Mouse (Mus musculus): ENCODE data around the gene Cyp4v3. TPM values are rescaled to one million over a fixed set of nuclear protein-coding genes. Genes with fewer than 3 reads are reported as not detected.

Cyp4v3 gene
- polyA plus RNA-seq, 1 experiment from 2014 or later, result 13.2 TPM

- no peaks in the 10 kb centered on the region for H3K27me3 ChIP-seq (replicated peaks; ENCODE audit: insufficient read depth, low read length)
- no peak overlapping the region for H3K27ac ChIP-seq (ENCODE audit: low read length)
- no peaks in the 10 kb centered on the region for H3K36me3 ChIP-seq (ENCODE audit: insufficient read depth, low read length)
- TF ChIP-seq EP300 (IDR thresholded peaks at IDR 0.05), result no peak
- TF ChIP-seq CTCF (IDR thresholded peaks at IDR 0.05), result no peak
- ATAC-seq, result no peak
- H3K9ac ChIP-seq (replicated peaks; ENCODE audit: low read depth), result no peak overlapping the region
- 41% methylated on average over 1 of the region's 1 CpGs for WGBS
- H3K4me2 ChIP-seq (replicated peaks; ENCODE audit: low read depth, low read length), result no peak overlapping the region
- no peaks in the 10 kb centered on the region for H3K9me3 ChIP-seq (ENCODE audit: low read length)
- H3K4me3 ChIP-seq (ENCODE audit: low read depth, low read length), result no peak overlapping the region
- DNase-seq (ENCODE audit: low spot score), result no peak
- no peaks in the 10 kb centered on the region for H3K4me1 ChIP-seq (ENCODE audit: insufficient read depth, low read depth, low read length)
Observed at GRCm38 (mm10) chr8:45363220-45363619, 30.2 kb upstream of the Cyp4v3 start.

GRCm38 (mm10) chr8:45362323-45362722 lies 29.3 kb upstream of the Cyp4v3 start:
- H3K4me2 ChIP-seq (replicated peaks; ENCODE audit: low read depth, low read length), result no peak overlapping the region
- no peak overlapping the region for H3K27ac ChIP-seq (ENCODE audit: low read length)
- H3K9ac ChIP-seq (replicated peaks; ENCODE audit: low read depth), result no peak overlapping the region
- H3K4me1 ChIP-seq (ENCODE audit: insufficient read depth, low read depth, low read length), result no peaks in the 10 kb centered on the region
- TF ChIP-seq EP300 (IDR thresholded peaks at IDR 0.05) (no peak), CTCF (IDR thresholded peaks at IDR 0.05) (peak; percentile 50)
- H3K4me3 ChIP-seq (ENCODE audit: low read depth, low read length), result no peak overlapping the region
- ATAC-seq, result no peak
- no peaks in the 10 kb centered on the region for H3K36me3 ChIP-seq (ENCODE audit: insufficient read depth, low read length)
- no peaks in the 10 kb centered on the region for H3K9me3 ChIP-seq (ENCODE audit: low read length)
- DNase-seq (ENCODE audit: low spot score), result peak; percentile 16
- no peaks in the 10 kb centered on the region for H3K27me3 ChIP-seq (replicated peaks; ENCODE audit: insufficient read depth, low read length)
- WGBS, result 61% methylated on average over 6 of the region's 6 CpGs

DNA sequence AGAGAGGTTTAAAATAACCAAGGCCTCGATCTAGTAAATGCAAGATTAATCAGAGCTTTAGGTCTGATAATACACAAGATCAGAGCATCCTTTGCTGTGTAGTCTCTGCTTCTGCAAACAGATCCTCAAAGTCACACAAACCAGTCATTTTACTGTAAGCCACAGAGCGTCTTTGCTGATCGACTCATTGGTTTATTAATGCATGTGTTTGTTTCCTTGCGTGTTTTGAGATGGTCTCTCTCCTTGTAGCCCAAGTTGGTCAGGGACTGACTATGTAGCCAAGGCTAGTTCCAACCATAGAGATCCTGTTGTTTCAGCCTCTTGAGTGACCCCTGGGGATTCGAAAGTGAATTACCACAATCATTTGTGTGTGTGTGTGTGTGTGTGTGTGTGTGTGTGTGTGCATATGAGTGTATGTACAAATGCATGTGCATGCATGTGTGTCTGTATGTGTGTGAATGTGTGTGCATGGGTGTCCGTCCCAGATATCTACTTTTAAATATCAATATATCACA lies 26.1 kb upstream of the Cyp4v3 start:
- DNase-seq (ENCODE audit: low spot score) (no peak), ATAC-seq (no peak)
- Histone ChIP-seq H3K4me1 (ENCODE audit: insufficient read depth, low read depth, low read length) (no peaks in the 10 kb centered on the region), H3K9ac (replicated peaks; ENCODE audit: low read depth) (no peak overlapping the region), H3K4me2 (replicated peaks; ENCODE audit: low read depth, low read length) (peak overlapping the region; percentile 96), H3K9me3 (ENCODE audit: low read length) (no peaks in the 10 kb centered on the region), H3K36me3 (ENCODE audit: insufficient read depth, low read length) (no peaks in the 10 kb centered on the region), H3K27me3 (replicated peaks; ENCODE audit: insufficient read depth, low read length) (no peaks in the 10 kb centered on the region), H3K27ac (ENCODE audit: low read length) (no peak overlapping the region), H3K4me3 (ENCODE audit: low read depth, low read length) (0 out of 2 replicates have a peak overlapping the region, but pooled peaks have one; percentile 62)
- no peak for TF ChIP-seq EP300 (IDR thresholded peaks at IDR 0.05)
- peak; percentile 45 for TF ChIP-seq CTCF (IDR thresholded peaks at IDR 0.05)
- 76% methylated on average over 6 of the region's 6 CpGs for WGBS

GRCm38 (mm10) chr8:45358132-45358918 lies 25.3 kb upstream of the Cyp4v3 start:
- H3K27me3 ChIP-seq (replicated peaks; ENCODE audit: insufficient read depth, low read length), result no peaks in the 10 kb centered on the region
- H3K27ac ChIP-seq (ENCODE audit: low read length), result no peak overlapping the region
- H3K9me3 ChIP-seq (ENCODE audit: low read length), result no peaks in the 10 kb centered on the region
- ATAC-seq, result peak; percentile 78
- no peaks in the 10 kb centered on the region for H3K36me3 ChIP-seq (ENCODE audit: insufficient read depth, low read length)
- H3K4me2 ChIP-seq (replicated peaks; ENCODE audit: low read depth, low read length), result peak overlapping the region; percentile 96
- DNase-seq (ENCODE audit: low spot score), result peak; percentile 32
- peak overlapping the region; percentile 62 for H3K4me3 ChIP-seq (ENCODE audit: low read depth, low read length)
- 4% methylated on average over 49 of the region's 49 CpGs for WGBS
- peak overlapping the region; percentile 58 for H3K9ac ChIP-seq (replicated peaks; ENCODE audit: low read depth)
- no peak for TF ChIP-seq EP300 (IDR thresholded peaks at IDR 0.05)
- no peaks in the 10 kb centered on the region for H3K4me1 ChIP-seq (ENCODE audit: insufficient read depth, low read depth, low read length)

DNA sequence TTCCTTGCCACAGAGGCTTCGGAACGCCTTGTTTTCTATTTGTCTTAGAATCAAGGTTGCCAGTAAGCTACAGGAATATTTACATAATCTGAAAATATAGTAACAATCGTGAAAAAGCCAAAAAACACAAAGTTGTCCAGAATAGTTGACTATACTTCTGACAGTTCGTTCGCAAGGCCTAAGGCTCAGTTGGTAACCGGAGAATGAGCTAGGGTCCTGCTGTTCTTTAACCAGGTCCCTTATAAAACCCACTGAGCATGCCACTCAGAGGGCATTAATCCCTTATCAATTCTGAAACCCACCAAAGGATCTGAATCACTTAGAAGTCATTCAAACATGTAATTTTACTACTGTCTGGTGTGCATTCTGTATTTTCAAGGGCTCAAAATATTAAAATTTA lies 22.8 kb upstream of the Cyp4v3 start:
- WGBS, result 84% methylated on average over 6 of the region's 6 CpGs
- H3K4me2 ChIP-seq (replicated peaks; ENCODE audit: low read depth, low read length), result no peak overlapping the region

GRCm38 (mm10) chr8:45345031-45345430 lies 12.0 kb upstream of the Cyp4v3 start:
- ATAC-seq (peak; percentile 59), DNase-seq (ENCODE audit: low spot score) (peak; percentile 79)
- H3K9me3 ChIP-seq (ENCODE audit: low read length), result no peaks in the 10 kb centered on the region
- H3K36me3 ChIP-seq (ENCODE audit: insufficient read depth, low read length), result no peaks in the 10 kb centered on the region
- peak; percentile 99 for TF ChIP-seq CTCF (IDR thresholded peaks at IDR 0.05)
- TF ChIP-seq EP300 (IDR thresholded peaks at IDR 0.05), result no peak
- no peak overlapping the region for H3K4me3 ChIP-seq (ENCODE audit: low read depth, low read length)
- H3K27me3 ChIP-seq (replicated peaks; ENCODE audit: insufficient read depth, low read length), result no peaks in the 10 kb centered on the region
- H3K4me2 ChIP-seq (replicated peaks; ENCODE audit: low read depth, low read length), result no peak overlapping the region
- H3K9ac ChIP-seq (replicated peaks; ENCODE audit: low read depth), result no peak overlapping the region
- no peak overlapping the region for H3K27ac ChIP-seq (ENCODE audit: low read length)
- no peaks in the 10 kb centered on the region for H3K4me1 ChIP-seq (ENCODE audit: insufficient read depth, low read depth, low read length)
- WGBS, result 13% methylated on average over 6 of the region's 6 CpGs

More for the DNA sequence above, 22.8 kb upstream of the Cyp4v3 start:
- H3K36me3 ChIP-seq (ENCODE audit: insufficient read depth, low read length), result no peaks in the 10 kb centered on the region
- no peaks in the 10 kb centered on the region for H3K4me1 ChIP-seq (ENCODE audit: insufficient read depth, low read depth, low read length)
- DNase-seq (ENCODE audit: low spot score) (no peak), ATAC-seq (no peak)
- no peak for TF ChIP-seq CTCF (IDR thresholded peaks at IDR 0.05)
- TF ChIP-seq EP300 (IDR thresholded peaks at IDR 0.05), result no peak
- H3K27ac ChIP-seq (ENCODE audit: low read length), result no peak overlapping the region
- H3K4me3 ChIP-seq (ENCODE audit: low read depth, low read length), result no peak overlapping the region
- no peaks in the 10 kb centered on the region for H3K27me3 ChIP-seq (replicated peaks; ENCODE audit: insufficient read depth, low read length)
- H3K9ac ChIP-seq (replicated peaks; ENCODE audit: low read depth), result no peak overlapping the region
- no peaks in the 10 kb centered on the region for H3K9me3 ChIP-seq (ENCODE audit: low read length)
